Mouse (Mus musculus) G1E (cell line): Measurements from ENCODE around the gene Egr4.

Source experiments
- CTCF ChIP-seq: IDR thresholded peaks from 2 replicates; pipeline ENCODE4 v1.5.1; 2012; ENCODE audit warnings: low read depth, low read length, inconsistent platforms, mixed read lengths
- POLR2AphosphoS5 ChIP-seq: IDR thresholded peaks from 2 replicates; pipeline ENCODE4 v1.6.1; 2012; ENCODE audit warnings: low read depth, low read length, inconsistent platforms; ENCODE audit not compliant: insufficient replicate concordance
- TAL1 ChIP-seq: conservative IDR thresholded peaks from 2 replicates; pipeline ENCODE4 v1.6.1; 2012; ENCODE audit warnings: low read depth, low read length, inconsistent platforms, mixed read lengths

GRCm38 (mm10) chr6:85515941-85516340, 2.6 kb upstream of the Egr4 start:
- no peak for TF ChIP-seq CTCF
- no peak for TF ChIP-seq POLR2AphosphoS5
- TF ChIP-seq TAL1: no peak
